Mouse (Mus musculus) midbrain, embryonic 12.5 days (tissue): ENCODE results near the gene Prpf6. TPM values are rescaled to one million over a fixed set of nuclear protein-coding genes. Genes with fewer than 3 reads are reported as not detected.

Source experiments
- ATAC-seq: fragments of 200-750 bp; cut with Nextera tagmentation; 2 replicates; pipeline ENCODE4 v1.8.0; 2017; ENCODE audit warnings: low read depth, moderate TSS enrichment, moderate library complexity; ENCODE audit not compliant: low FRiP score
- H3K27ac ChIP-seq: fragments of 300-500 bp; sonication (generic); replicated peaks from 2 replicates; pipeline ENCODE4 v1.5.1; 2016; ENCODE audit warnings: mild to moderate bottlenecking
- H3K27me3 ChIP-seq: fragments of 300-500 bp; sonication (generic); 2 replicates; pipeline ENCODE4 v1.6.1; 2016; ENCODE audit warnings: mild to moderate bottlenecking
- H3K36me3 ChIP-seq: fragments of 300-500 bp; sonication (generic); 2 replicates; pipeline ENCODE4 v1.6.1; 2016
- H3K4me1 ChIP-seq: fragments of 300-500 bp; sonication (generic); 2 replicates; pipeline ENCODE4 v1.6.1; 2016
- H3K4me2 ChIP-seq: fragments of 300-500 bp; sonication (generic); replicated peaks from 2 replicates; pipeline ENCODE4 v1.6.1; 2016; ENCODE audit warnings: mild to moderate bottlenecking, moderate library complexity
- H3K4me3 ChIP-seq: fragments of 300-500 bp; sonication (generic); 2 replicates; pipeline ENCODE4 v1.5.1; 2016; ENCODE audit warnings: mild to moderate bottlenecking
- H3K9ac ChIP-seq: fragments of 300-500 bp; sonication (generic); replicated peaks from 2 replicates; pipeline ENCODE4 v1.6.1; 2016; ENCODE audit warnings: mild to moderate bottlenecking, moderate library complexity
- H3K9me3 ChIP-seq: fragments of 300-500 bp; sonication (generic); 2 replicates; pipeline ENCODE4 v1.6.1; 2016; ENCODE audit warnings: mild to moderate bottlenecking
- WGBS: fragments of 180-500 bp; shearing (Covaris S2); methylation state at CpG from one replicate; pipeline ENCODE4 v1.1.7; 2016; 5-methylcytosine and 5-hydroxymethylcytosine counted together
- polyA plus RNA-seq: library from polyadenylated mRNA; unstranded; fragments of >200 nt; fragmentation: Nextera tagmentation; extraction: Ambion mirVana; gene quantifications from 2 replicates; pipeline ENCODE4 v1.2.1, GENCODE M21; 2016

Prpf6 gene
- polyA plus RNA-seq, 1 experiment from 2014 or later: 75.2 TPM

GRCm38 (mm10) chr2:181589732-181590105, 1.9 kb upstream of the Prpf6 start:
- Histone ChIP-seq H3K9me3 (no peaks in the 10 kb centered on the region), H3K4me3 (no peak overlapping the region), H3K4me1 (peaks cover 19% of the 10 kb centered on the region), H3K27ac (no peak overlapping the region), H3K4me2 (no peak overlapping the region), H3K9ac (no peak overlapping the region), H3K27me3 (no peaks in the 10 kb centered on the region), H3K36me3 (peaks cover 61% of the 10 kb centered on the region)
- WGBS: 95% methylated on average over 9 of the region's 9 CpGs
- ATAC-seq: no peak

- H3K27ac ChIP-seq: no peak overlapping the region
- no peaks in the 10 kb centered on the region for H3K27me3 ChIP-seq
- no peak for ATAC-seq
- H3K36me3 ChIP-seq: peaks cover 53% of the 10 kb centered on the region
- H3K9me3 ChIP-seq: no peaks in the 10 kb centered on the region
- WGBS: 97% methylated on average over 5 of the region's 5 CpGs
- no peak overlapping the region for H3K9ac ChIP-seq
- peaks cover 19% of the 10 kb centered on the region for H3K4me1 ChIP-seq
- no peak overlapping the region for H3K4me3 ChIP-seq
- H3K4me2 ChIP-seq: 0 out of 2 replicates have a peak overlapping the region, but pooled peaks have one; percentile 80
Observed at GRCm38 (mm10) chr2:181590471-181590870, 1.2 kb upstream of the Prpf6 start.

DNA sequence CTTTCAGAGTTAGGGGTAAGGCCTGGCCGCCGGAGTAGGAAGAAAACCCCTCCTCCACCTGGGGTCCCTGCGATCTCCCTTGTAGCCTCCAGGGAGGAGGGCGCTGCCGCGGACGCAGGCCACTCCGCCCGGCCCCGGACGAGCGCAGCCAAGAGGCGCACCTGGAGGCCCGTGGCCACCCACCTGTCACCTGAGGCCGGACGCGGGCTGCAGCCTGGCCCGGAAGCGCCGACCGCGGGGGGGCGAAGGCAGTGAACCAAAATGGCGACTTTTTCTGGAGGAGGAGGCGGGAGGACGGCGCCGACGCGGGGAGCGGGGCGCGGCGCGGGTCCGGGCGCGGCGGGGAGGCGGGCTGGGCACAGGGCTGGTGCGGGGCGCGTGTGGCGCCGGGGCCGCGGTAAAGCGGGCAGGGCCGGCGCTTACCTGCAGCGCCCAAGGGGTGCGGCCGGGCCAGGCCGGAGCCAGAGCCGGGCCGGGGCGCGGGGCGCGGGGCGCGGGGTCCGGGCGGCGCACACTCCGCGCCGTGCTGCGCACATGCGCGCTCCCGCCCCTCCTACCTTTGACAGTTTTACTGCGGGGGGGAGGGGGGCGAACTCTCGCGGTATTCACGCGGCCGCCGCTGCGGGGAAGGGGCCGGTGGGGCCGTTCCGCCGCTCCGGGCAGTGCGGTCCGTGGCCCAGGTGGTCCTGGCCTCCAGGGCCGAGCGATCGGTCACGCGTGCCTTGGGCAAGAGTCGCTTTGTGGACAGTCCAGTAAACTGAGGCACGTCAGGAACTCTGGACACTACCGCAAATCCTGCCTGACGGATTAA, 768 bp downstream of the Prpf6 start, which contains the start of gene Zfp512b:
Gene Zfp512b, minus strand, starts transcription at position 573 of the 811 bp plus-strand sequence.
- ATAC-seq: peak; percentile 81
- Histone ChIP-seq H3K4me1 (peaks cover 23% of the 10 kb centered on the region), H3K36me3 (peaks cover 44% of the 10 kb centered on the region), H3K9ac (peak within 1 kb of the TSS; percentile 93), H3K27ac (peak within 1 kb of the TSS; percentile 74), H3K4me2 (peak within 1 kb of the TSS; percentile 80), H3K9me3 (no peaks in the 10 kb centered on the region), H3K4me3 (peak within 1 kb of the TSS; percentile 98), H3K27me3 (no peaks in the 10 kb centered on the region)
- under 1% methylated on average over 92 of the region's 97 CpGs for WGBS

GRCm38 (mm10) chr2:181593042-181593421, 1.4 kb downstream of the Prpf6 start:
- peak overlapping the region; percentile 74 for H3K27ac ChIP-seq
- H3K36me3 ChIP-seq: peaks cover 38% of the 10 kb centered on the region
- peak overlapping the region; percentile 80 for H3K4me2 ChIP-seq
- no peaks in the 10 kb centered on the region for H3K9me3 ChIP-seq
- H3K27me3 ChIP-seq: no peaks in the 10 kb centered on the region
- peaks cover 29% of the 10 kb centered on the region for H3K4me1 ChIP-seq
- ATAC-seq: peak; percentile 14; the same call in 1 of the 2 replicates
- peak overlapping the region; percentile 98 for H3K4me3 ChIP-seq
- H3K9ac ChIP-seq: peak overlapping the region; percentile 93
- WGBS: 12% methylated on average over 6 of the region's 6 CpGs

DNA sequence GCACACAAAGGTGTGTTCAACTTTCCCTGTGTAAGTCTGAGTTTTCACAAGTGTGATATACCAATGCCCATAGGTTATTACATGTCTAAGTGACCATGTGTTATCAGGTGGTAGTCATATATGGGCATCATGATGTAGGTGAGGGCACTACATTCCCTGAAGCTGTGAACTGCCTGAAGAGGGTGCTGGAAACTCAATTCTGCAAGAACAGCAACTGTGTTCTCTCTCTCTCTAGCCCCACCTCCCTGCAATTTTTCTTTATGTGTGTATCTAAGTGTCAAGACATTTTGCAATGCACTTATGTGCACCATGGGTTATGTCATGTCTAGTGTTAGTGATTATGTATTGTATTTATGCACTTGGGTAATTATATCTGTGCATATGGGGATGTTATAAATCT, 2.3 kb downstream of the Prpf6 start:
- peaks cover 29% of the 10 kb centered on the region for H3K36me3 ChIP-seq

GRCm38 (mm10) chr2:181594946-181595696, 3.5 kb downstream of the Prpf6 start:
- H3K4me2 ChIP-seq: no peak overlapping the region
- H3K4me1 ChIP-seq: peaks cover 34% of the 10 kb centered on the region
- H3K9ac ChIP-seq: no peak overlapping the region
- H3K9me3 ChIP-seq: no peaks in the 10 kb centered on the region
- peaks cover 17% of the 10 kb centered on the region for H3K36me3 ChIP-seq
- no peak overlapping the region for H3K27ac ChIP-seq
- no peak for ATAC-seq
- no peaks in the 10 kb centered on the region for H3K27me3 ChIP-seq
- WGBS: 83% methylated on average over 4 of the region's 4 CpGs
- no peak overlapping the region for H3K4me3 ChIP-seq

More for the DNA sequence above, 2.3 kb downstream of the Prpf6 start:
- Histone ChIP-seq H3K4me1 (peaks cover 34% of the 10 kb centered on the region), H3K9me3 (no peaks in the 10 kb centered on the region), H3K9ac (no peak overlapping the region), H3K27ac (no peak overlapping the region), H3K4me2 (no peak overlapping the region), H3K4me3 (no peak overlapping the region), H3K27me3 (no peaks in the 10 kb centered on the region)
- ATAC-seq: no peak

GRCm38 (mm10) chr2:181596221-181596960, 4.7 kb downstream of the Prpf6 start:
- Histone ChIP-seq H3K9ac (no peak overlapping the region), H3K27ac (no peak overlapping the region), H3K4me1 (peaks cover 34% of the 10 kb centered on the region), H3K4me2 (no peak overlapping the region), H3K9me3 (no peaks in the 10 kb centered on the region), H3K4me3 (no peak overlapping the region), H3K27me3 (no peaks in the 10 kb centered on the region), H3K36me3 (peaks cover 9% of the 10 kb centered on the region; the same call in 1 of the 2 replicates)
- 60% methylated on average over 6 of the region's 6 CpGs for WGBS
- no peak for ATAC-seq

DNA sequence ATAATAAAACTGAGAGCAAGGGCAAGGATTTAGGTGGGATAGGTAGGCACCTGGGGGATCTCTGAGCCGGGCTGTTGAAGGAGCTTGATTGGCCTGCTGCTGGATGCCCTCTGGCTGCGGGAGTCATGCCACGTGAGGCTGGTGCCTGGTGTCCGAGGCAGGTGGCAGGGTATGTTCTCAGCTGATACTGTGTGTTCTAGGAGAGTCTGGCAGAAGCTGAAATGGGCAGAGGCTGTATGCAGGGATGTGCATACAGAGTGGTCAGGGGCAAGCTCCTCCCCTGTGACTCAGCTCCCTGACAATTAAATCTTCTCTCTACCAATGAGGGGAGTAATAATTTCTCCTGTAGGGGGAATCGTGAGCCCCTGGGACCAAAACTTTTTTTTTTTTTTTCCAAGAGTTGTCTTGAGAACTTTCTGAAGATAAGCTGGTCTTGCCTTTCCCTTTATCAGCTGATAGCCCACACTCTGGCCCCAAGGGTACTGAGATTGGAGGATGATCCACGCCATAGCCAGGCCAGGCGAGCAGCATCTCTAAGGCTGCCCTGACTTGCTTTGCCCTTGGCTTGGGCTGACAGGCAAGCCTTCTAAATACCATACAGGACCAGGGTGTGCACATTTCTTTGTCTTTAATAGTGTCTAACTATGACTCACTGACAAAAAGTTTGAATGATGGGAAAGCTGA, 5.9 kb downstream of the Prpf6 start:
- H3K4me3 ChIP-seq: peak overlapping the region; percentile 79; the same call in 1 of the 2 replicates

GRCm38 (mm10) chr2:181598454-181599351, 7.0 kb downstream of the Prpf6 start, which contains the start of gene Samd10:
Gene Samd10 (minus strand): TSS chr2:181599212.
- 2% methylated on average over 71 of the region's 71 CpGs for WGBS
- H3K36me3 ChIP-seq: peaks cover 9% of the 10 kb centered on the region; the same call in 1 of the 2 replicates
- H3K27me3 ChIP-seq: no peaks in the 10 kb centered on the region

More for the DNA sequence above, 5.9 kb downstream of the Prpf6 start:
- Histone ChIP-seq H3K36me3 (peaks cover 9% of the 10 kb centered on the region; the same call in 1 of the 2 replicates), H3K4me1 (peaks cover 38% of the 10 kb centered on the region), H3K9ac (0 out of 2 replicates have a peak overlapping the region, but pooled peaks have one; percentile 90), H3K27ac (0 out of 2 replicates have a peak overlapping the region, but pooled peaks have one; percentile 25), H3K27me3 (no peaks in the 10 kb centered on the region), H3K9me3 (no peaks in the 10 kb centered on the region), H3K4me2 (peak overlapping the region; percentile 85)
- WGBS: 76% methylated on average over 7 of the region's 7 CpGs
- no peak for ATAC-seq

DNA sequence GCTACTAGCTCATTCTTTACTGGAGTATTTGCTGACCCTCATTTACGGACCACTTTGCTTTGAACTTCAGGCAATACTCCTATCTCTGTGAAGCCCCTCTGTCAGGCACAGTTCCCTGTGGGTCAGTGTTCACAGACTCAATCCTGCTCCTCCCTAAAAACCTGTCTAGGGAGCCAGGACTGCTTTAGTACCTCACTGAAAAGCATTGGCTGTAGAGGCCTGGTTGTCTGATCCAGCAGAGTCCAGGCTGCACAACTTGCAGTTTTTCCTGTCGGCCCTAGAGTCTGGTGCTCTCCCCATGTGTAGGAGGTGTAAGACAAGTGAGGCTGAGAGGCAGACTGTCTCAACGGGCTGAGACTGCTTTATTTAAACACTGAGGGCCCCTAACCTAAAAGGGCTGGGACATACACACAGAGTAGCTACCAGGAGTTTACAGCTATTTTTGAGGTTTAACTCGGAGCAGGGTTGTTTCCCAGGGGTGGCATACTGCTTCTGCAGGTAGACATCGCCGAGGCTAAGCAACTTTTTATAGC, 8.6 kb downstream of the Prpf6 start:
- Histone ChIP-seq H3K27ac (no peak overlapping the region), H3K4me1 (peaks cover 36% of the 10 kb centered on the region), H3K9ac (peak overlapping the region; percentile 66), H3K4me3 (peak overlapping the region; percentile 92), H3K4me2 (peak overlapping the region; percentile 85), H3K27me3 (no peaks in the 10 kb centered on the region), H3K36me3 (peaks cover 9% of the 10 kb centered on the region; the same call in 1 of the 2 replicates), H3K9me3 (no peaks in the 10 kb centered on the region)
- WGBS: 69% methylated on average over 6 of the region's 6 CpGs
- ATAC-seq: no peak

More at GRCm38 (mm10) chr2:181598454-181599351, 7.0 kb downstream of the Prpf6 start, which contains the start of gene Samd10:
- ATAC-seq: peak; percentile 60
- H3K9ac ChIP-seq: peak within 1 kb of the TSS; percentile 90
- peak within 1 kb of the TSS; percentile 92 for H3K27ac ChIP-seq
- peak within 1 kb of the TSS; percentile 79 for H3K4me3 ChIP-seq
- H3K4me2 ChIP-seq: peak within 1 kb of the TSS; percentile 85
- H3K9me3 ChIP-seq: no peaks in the 10 kb centered on the region
- H3K4me1 ChIP-seq: peaks cover 36% of the 10 kb centered on the region
